In the genomic region with DNA sequence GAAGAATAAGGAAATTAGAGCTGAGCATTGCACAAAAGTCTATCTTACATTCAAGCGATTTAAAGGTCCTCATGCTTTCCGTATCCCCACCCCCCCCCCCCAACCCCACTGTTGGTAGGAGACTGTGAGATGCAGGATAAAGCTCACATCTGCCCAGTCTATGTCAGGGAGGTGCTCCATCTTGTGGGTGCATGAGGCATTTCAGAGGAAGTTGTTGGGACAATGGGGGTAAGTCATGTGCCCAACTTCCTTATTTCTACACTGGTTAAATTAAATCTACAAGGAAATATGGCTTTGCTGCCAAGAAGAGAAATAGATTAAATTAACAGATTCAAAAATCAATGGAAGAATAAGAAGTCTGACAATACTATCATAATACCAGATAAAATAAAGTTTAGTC, we compare ENCODE assay signal across 8 mouse cellular contexts. TPM values are rescaled to one million over a fixed set of nuclear protein-coding genes. Genes with fewer than 3 reads are reported as not detected.
A peak's percentile ranks its signal among the peaks of the same experiment; 100 is the strongest.
DNase-seq lines count a peak whose midpoint lies in the region; ATAC-seq and TF ChIP-seq lines count a peak whose summit lies in the region.

No protein-coding gene starts in this region.

- H3K4me2 ChIP-seq in intestine, postnatal 0 days (replicated peaks; ENCODE audit: low read depth), result no peak overlapping the region
- H3K4me2 ChIP-seq in intestine, embryonic 15.5 days (replicated peaks), result no peak overlapping the region
- no peak overlapping the region for H3K4me2 ChIP-seq in embryonic facial prominence, embryonic 14.5 days (ENCODE audit: low read depth, low read length)

- ATAC-seq in intestine, postnatal 0 days, result no peak
- ATAC-seq in intestine, embryonic 15.5 days, result no peak
- peak; percentile 67; the same call in 1 of the 2 replicates for ATAC-seq in embryonic facial prominence, embryonic 14.5 days (ENCODE audit: low read depth)

- WGBS in intestine, postnatal 0 days, result 38% methylated on average over 2 of the region's 2 CpGs
- WGBS in intestine, embryonic 15.5 days, result 47% methylated on average over 2 of the region's 2 CpGs
- WGBS in embryonic facial prominence, embryonic 14.5 days, result 33% methylated on average over 2 of the region's 2 CpGs

- no peaks in the 10 kb centered on the region for H3K27me3 ChIP-seq in intestine, postnatal 0 days (replicated peaks; ENCODE audit: control insufficient read depth, insufficient read depth, low read length)
- H3K27me3 ChIP-seq in intestine, embryonic 15.5 days (replicated peaks), result no peaks in the 10 kb centered on the region
- H3K27me3 ChIP-seq in embryonic facial prominence, embryonic 14.5 days (replicated peaks; ENCODE audit: control insufficient read depth, insufficient read depth, low read length), result no peaks in the 10 kb centered on the region

- no peak overlapping the region for H3K9ac ChIP-seq in intestine, postnatal 0 days (ENCODE audit: low read depth, low read length)
- no peak overlapping the region for H3K9ac ChIP-seq in intestine, embryonic 15.5 days
- H3K9ac ChIP-seq in embryonic facial prominence, embryonic 14.5 days (ENCODE audit: low read depth, low read length), result no peak overlapping the region

- peak; percentile 85 for DNase-seq in MEL-GATA-1-ER (ENCODE audit: extremely low read depth, low read depth)
- peak; percentile 38 for DNase-seq in embryonic facial prominence, embryonic 14.5 days (ENCODE audit: low spot score)
- DNase-seq in naive thymus-derived CD4-positive, alpha-beta T cell, adult 2 months (ENCODE audit: low read depth), result peak; percentile 8
- DNase-seq in urinary bladder, postnatal 25 days (ENCODE audit: low spot score), result no peak
- no peak for DNase-seq in kidney, adult 9 months
- no peak for DNase-seq in left cerebral cortex, adult 9 months (ENCODE audit: low spot score in 2 of 2)

- H3K4me3 ChIP-seq in intestine, postnatal 0 days (ENCODE audit: low read depth, low read length), result no peak overlapping the region
- H3K4me3 ChIP-seq in intestine, embryonic 15.5 days (replicated peaks), result no peak overlapping the region
- no peak overlapping the region for H3K4me3 ChIP-seq in embryonic facial prominence, embryonic 14.5 days (ENCODE audit: low read depth, low read length)

- no peaks in the 10 kb centered on the region for H3K9me3 ChIP-seq in intestine, postnatal 0 days (ENCODE audit: control insufficient read depth)
- no peaks in the 10 kb centered on the region for H3K9me3 ChIP-seq in intestine, embryonic 15.5 days
- H3K9me3 ChIP-seq in embryonic facial prominence, embryonic 14.5 days (ENCODE audit: control insufficient read depth, low read length), result no peaks in the 10 kb centered on the region

- no peaks in the 10 kb centered on the region for H3K36me3 ChIP-seq in intestine, postnatal 0 days (ENCODE audit: control insufficient read depth, insufficient read depth)
- H3K36me3 ChIP-seq in intestine, embryonic 15.5 days, result no peaks in the 10 kb centered on the region
- no peaks in the 10 kb centered on the region for H3K36me3 ChIP-seq in embryonic facial prominence, embryonic 14.5 days (ENCODE audit: control insufficient read depth, insufficient read depth, low read length)

- no peak overlapping the region for H3K27ac ChIP-seq in intestine, postnatal 0 days (ENCODE audit: low read depth, low read length)
- H3K27ac ChIP-seq in intestine, embryonic 15.5 days, result no peak overlapping the region
- H3K27ac ChIP-seq in embryonic facial prominence, embryonic 14.5 days (replicated peaks; ENCODE audit: low read depth, low read length), result no peak overlapping the region

- H3K4me1 ChIP-seq in intestine, postnatal 0 days (replicated peaks; ENCODE audit: control insufficient read depth, insufficient read depth, low read length), result no peaks in the 10 kb centered on the region
- no peaks in the 10 kb centered on the region for H3K4me1 ChIP-seq in intestine, embryonic 15.5 days (replicated peaks)
- no peaks in the 10 kb centered on the region for H3K4me1 ChIP-seq in embryonic facial prominence, embryonic 14.5 days (ENCODE audit: control insufficient read depth, insufficient read depth, low read length)

- TF ChIP-seq CTCF in intestine, postnatal 0 days (IDR thresholded peaks at IDR 0.05; ENCODE audit: low read depth), result peak; percentile 73

RNA-seq across cellular contexts. Expression of gene Slc17a1, which starts 18.0 kb away (rescaled TPM):
- polyA plus RNA-seq in intestine, postnatal 0 days (2015; fragmentation: Nextera tagmentation; extraction: Ambion mirVana), result 0.68 and 0.98 TPM in 2 replicates
- 0.35 and 0.55 TPM in 2 replicates for polyA plus RNA-seq in intestine, embryonic 15.5 days (2015; fragmentation: Nextera tagmentation; extraction: Ambion mirVana)
- not detected in 2 replicates for polyA plus RNA-seq in embryonic facial prominence, embryonic 14.5 days (2014; fragmentation: Nextera tagmentation; extraction: Ambion mirVana)

RNA-seq across cellular contexts. Expression of gene Slc17a4, which starts 29.3 kb away (rescaled TPM):
- 31.3 and 39.0 TPM in 2 replicates for polyA plus RNA-seq in intestine, postnatal 0 days (2015; fragmentation: Nextera tagmentation; extraction: Ambion mirVana)
- polyA plus RNA-seq in intestine, embryonic 15.5 days (2015; fragmentation: Nextera tagmentation; extraction: Ambion mirVana), result 17.0 and 19.6 TPM in 2 replicates
- 0.10 TPM in 1 of 2 replicates, not detected in the other for polyA plus RNA-seq in embryonic facial prominence, embryonic 14.5 days (2014; fragmentation: Nextera tagmentation; extraction: Ambion mirVana)

RNA-seq across cellular contexts. Expression of gene Slc17a3, which starts 46.3 kb away (rescaled TPM):
- polyA plus RNA-seq in intestine, postnatal 0 days (2015; fragmentation: Nextera tagmentation; extraction: Ambion mirVana), result 0.09 and 0.12 TPM in 2 replicates
- 0.13 and 0.35 TPM in 2 replicates for polyA plus RNA-seq in intestine, embryonic 15.5 days (2015; fragmentation: Nextera tagmentation; extraction: Ambion mirVana)
- polyA plus RNA-seq in embryonic facial prominence, embryonic 14.5 days (2014; fragmentation: Nextera tagmentation; extraction: Ambion mirVana), result 0.52 and 0.56 TPM in 2 replicates

RNA-seq across cellular contexts. Expression of gene Hist1h2ba, which starts 48.4 kb away (rescaled TPM):
- not detected in 2 replicates for polyA plus RNA-seq in intestine, postnatal 0 days (2015; fragmentation: Nextera tagmentation; extraction: Ambion mirVana)
- not detected in 2 replicates for polyA plus RNA-seq in intestine, embryonic 15.5 days (2015; fragmentation: Nextera tagmentation; extraction: Ambion mirVana)
- not detected in 2 replicates for polyA plus RNA-seq in embryonic facial prominence, embryonic 14.5 days (2014; fragmentation: Nextera tagmentation; extraction: Ambion mirVana)

RNA-seq across cellular contexts. Expression of gene Hist1h2aa, which starts 48.7 kb away (rescaled TPM):
- not detected in 2 replicates for polyA plus RNA-seq in intestine, postnatal 0 days (2015; fragmentation: Nextera tagmentation; extraction: Ambion mirVana)
- not detected in 2 replicates for polyA plus RNA-seq in intestine, embryonic 15.5 days (2015; fragmentation: Nextera tagmentation; extraction: Ambion mirVana)
- not detected in 2 replicates for polyA plus RNA-seq in embryonic facial prominence, embryonic 14.5 days (2014; fragmentation: Nextera tagmentation; extraction: Ambion mirVana)

Comparison
In these comparisons a context has a peak if more than half of its experiments do, and no peak if none do; other contexts are left out.
1. DNase-seq: peak in MEL-GATA-1-ER (single experiment), embryonic facial prominence, embryonic 14.5 days (single experiment) and naive thymus-derived CD4-positive, alpha-beta T cell, adult 2 months (single experiment); none in urinary bladder, postnatal 25 days (single experiment), kidney, adult 9 months (single experiment) and left cerebral cortex, adult 9 months (0 of 2).
2. RNA of gene Slc17a4, which starts 29.3 kb away (polyA plus RNA-seq): 31.3 to 39.0 TPM in intestine, postnatal 0 days and 17.0 to 19.6 TPM in intestine, embryonic 15.5 days; 0.10 TPM in embryonic facial prominence, embryonic 14.5 days; every median in the first group is over 10 times any median in the second.